Mouse (Mus musculus) stomach, postnatal 0 days (tissue): ENCODE data around the gene Slc26a5. TPM values are rescaled to one million over a fixed set of nuclear protein-coding genes. Genes with fewer than 3 reads are reported as not detected.

ENCODE experiments used
- ATAC-seq: fragments of 200-750 bp; cut with Nextera tagmentation; 2 replicates; pipeline ENCODE4 v1.8.0; 2017; ENCODE audit not compliant: low FRiP score, low TSS enrichment
- DNase-seq: peaks from one replicate; pipeline ENCODE4 v3.0.0-alpha.2; 2016; ENCODE audit warnings: low spot score
- H3K27ac ChIP-seq: fragments of 300-500 bp; sonication (generic); replicated peaks from 2 replicates; pipeline ENCODE4 v1.5.1; 2014; ENCODE audit warnings: mild to moderate bottlenecking, control low read depth
- H3K27me3 ChIP-seq: fragments of 300-500 bp; sonication (generic); 2 replicates; pipeline ENCODE4 v1.6.1; 2014; ENCODE audit warnings: low read length; ENCODE audit not compliant: control insufficient read depth, insufficient read depth
- H3K36me3 ChIP-seq: fragments of 300-500 bp; sonication (generic); 2 replicates; pipeline ENCODE4 v1.6.1; 2014; ENCODE audit warnings: low read length, mixed read lengths; ENCODE audit not compliant: control insufficient read depth, insufficient read depth
- H3K4me1 ChIP-seq: fragments of 300-500 bp; sonication (generic); replicated peaks from 2 replicates; pipeline ENCODE4 v1.6.1; 2014; ENCODE audit warnings: antibody characterized with exemption; ENCODE audit not compliant: control insufficient read depth, insufficient read depth
- H3K4me2 ChIP-seq: fragments of 300-500 bp; sonication (generic); replicated peaks from 2 replicates; pipeline ENCODE4 v1.6.1; 2014; ENCODE audit warnings: low read depth, mild to moderate bottlenecking, control low read depth, moderate library complexity
- H3K4me3 ChIP-seq: fragments of 300-500 bp; sonication (generic); 2 replicates; pipeline ENCODE4 v1.5.1; 2014; ENCODE audit warnings: low read depth, low read length, control low read depth
- H3K9ac ChIP-seq: fragments of 300-500 bp; sonication (generic); 2 replicates; pipeline ENCODE4 v1.6.1; 2014; ENCODE audit warnings: mild to moderate bottlenecking, low read length, control low read depth, mixed read lengths
- H3K9me3 ChIP-seq: fragments of 300-500 bp; sonication (generic); 2 replicates; pipeline ENCODE4 v1.6.1; 2016; ENCODE audit warnings: low read length; ENCODE audit not compliant: control insufficient read depth
- CTCF ChIP-seq: IDR thresholded peaks from 2 replicates; pipeline ENCODE4 v1.5.1; 2016; ENCODE audit warnings: antibody characterized with exemption, low read depth, mild to moderate bottlenecking, moderate library complexity
- EP300 ChIP-seq: optimal IDR thresholded peaks from 2 replicates; pipeline ENCODE3; 2016; ENCODE audit warnings: antibody characterized with exemption
- WGBS: fragments of 180-500 bp; shearing (Covaris S2); extraction: QIAGEN DNeasy Blood & Tissue Kit; methylation state at CpG from one replicate; pipeline ENCODE4 v1.1.7; 2014; 5-methylcytosine and 5-hydroxymethylcytosine counted together
- polyA plus RNA-seq: library from polyadenylated mRNA; unstranded; fragments of >200 nt; fragmentation: Nextera tagmentation; extraction: Ambion mirVana; gene quantifications from 2 replicates; pipeline ENCODE4 v1.2.1, GENCODE M21; 2015

Gene Slc26a5
- polyA plus RNA-seq = not detected in 2 replicates

DNA sequence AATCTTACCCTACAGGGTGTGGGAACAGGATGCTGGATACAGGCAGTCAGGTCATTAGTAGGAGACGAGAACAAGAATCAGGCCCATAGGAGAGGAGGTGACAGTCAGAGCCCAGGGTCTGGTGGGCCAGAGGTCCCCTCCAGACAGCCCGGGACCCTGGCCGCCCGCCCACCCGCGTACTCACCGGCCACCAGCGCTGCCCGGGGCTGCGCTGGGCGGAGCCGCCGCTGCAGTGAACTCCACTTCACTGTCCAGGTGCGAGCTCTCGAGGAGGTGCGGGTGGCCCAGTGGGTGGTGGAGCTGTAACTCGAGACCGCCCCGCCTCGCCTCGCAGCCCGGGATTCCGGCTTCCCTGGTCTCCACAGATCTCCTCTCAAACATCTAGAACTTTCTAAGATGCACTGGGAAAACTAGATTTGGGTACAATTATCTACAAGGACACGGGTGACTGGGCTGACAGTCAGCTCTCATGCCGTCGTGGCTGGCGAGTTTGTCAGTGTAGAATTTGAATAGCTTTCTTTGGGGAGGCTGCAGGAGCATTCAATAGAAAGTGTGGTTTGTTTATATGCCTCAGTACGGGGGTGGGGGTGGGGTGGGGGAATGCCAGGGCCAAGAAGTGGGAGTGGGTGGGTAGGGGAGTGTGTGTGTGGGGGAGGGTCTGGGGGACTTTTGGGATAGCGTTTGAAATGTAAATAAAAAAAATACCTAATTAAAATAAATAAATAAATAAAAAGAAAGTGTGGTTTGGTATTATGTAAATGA, at the start of gene Slc26a5:
Gene Slc26a5 (minus strand): TSS at position 259 of the 762 bp plus-strand sequence.
- ATAC-seq (no peak), DNase-seq (peak; percentile 41)
- Histone ChIP-seq H3K4me2 (peak within 1 kb of the TSS; percentile 45), H3K9me3 (no peaks in the 10 kb centered on the region), H3K9ac (no peak within 1 kb of the TSS), H3K4me1 (no peaks in the 10 kb centered on the region; the same call in 1 of the 2 replicates), H3K27ac (no peak within 1 kb of the TSS), H3K27me3 (no peaks in the 10 kb centered on the region), H3K4me3 (peak within 1 kb of the TSS; percentile 6; the same call in 1 of the 2 replicates), H3K36me3 (no peaks in the 10 kb centered on the region)
- under 1% methylated on average over 29 of the region's 29 CpGs for WGBS
- TF ChIP-seq EP300 = no peak
- TF ChIP-seq CTCF = no peak

- Histone ChIP-seq H3K4me2 (no peak overlapping the region), H3K4me1 (no peaks in the 10 kb centered on the region), H3K36me3 (no peaks in the 10 kb centered on the region), H3K4me3 (no peak overlapping the region), H3K27ac (no peak overlapping the region), H3K9me3 (no peaks in the 10 kb centered on the region), H3K9ac (no peak overlapping the region), H3K27me3 (no peaks in the 10 kb centered on the region)
- DNase-seq (no peak), ATAC-seq (no peak)
- TF ChIP-seq EP300 (no peak), CTCF (no peak)
- 41% methylated on average over 3 of the region's 3 CpGs for WGBS
Measured at GRCm38 (mm10) chr5:21914776-21915175, 49.4 kb upstream of the Slc26a5 start.

DNA sequence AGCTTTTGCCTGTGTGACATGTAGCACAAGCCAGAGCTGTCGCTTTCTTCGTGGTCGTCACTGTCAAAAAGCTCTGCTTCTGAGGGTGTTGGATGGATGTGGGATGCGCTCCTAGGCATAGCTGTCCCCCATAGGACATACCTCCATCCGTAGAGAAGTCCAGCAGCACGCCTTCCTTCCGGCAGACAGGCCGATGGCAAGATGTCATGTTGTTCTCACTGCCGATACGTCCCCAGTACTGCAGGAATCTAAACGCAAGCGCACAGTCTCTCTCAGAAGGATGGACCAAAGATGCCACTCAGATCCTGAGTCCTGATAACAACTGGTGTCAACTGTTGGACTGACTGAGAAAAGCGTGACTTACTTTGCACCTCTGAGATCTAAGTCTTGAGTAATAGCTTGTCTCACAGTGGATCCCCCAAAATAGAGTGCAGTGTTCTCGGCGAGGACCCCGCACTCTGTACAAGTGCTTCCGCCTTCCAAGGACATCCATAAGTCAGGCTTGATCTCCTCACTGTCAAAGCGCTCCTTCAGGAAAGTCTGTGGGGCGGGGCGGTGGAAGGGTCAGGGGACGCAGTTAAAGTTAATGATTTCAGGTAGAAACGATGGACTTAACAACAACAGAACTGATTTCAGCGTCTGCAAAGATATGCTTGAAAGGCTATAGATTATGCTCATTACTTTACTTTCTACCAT, 47.6 kb upstream of the Slc26a5 start:
- ATAC-seq (no peak), DNase-seq (no peak)
- H3K4me1 ChIP-seq = no peaks in the 10 kb centered on the region
- no peak overlapping the region for H3K4me2 ChIP-seq
- H3K4me3 ChIP-seq = no peak overlapping the region
- H3K27me3 ChIP-seq = no peaks in the 10 kb centered on the region
- H3K9me3 ChIP-seq = no peaks in the 10 kb centered on the region
- no peak overlapping the region for H3K27ac ChIP-seq
- H3K9ac ChIP-seq = no peak overlapping the region
- no peaks in the 10 kb centered on the region for H3K36me3 ChIP-seq
- no peak for TF ChIP-seq EP300
- no peak for TF ChIP-seq CTCF
- 79% methylated on average over 23 of the region's 23 CpGs for WGBS

- WGBS = 90% methylated on average over 12 of the region's 12 CpGs
- Histone ChIP-seq H3K4me3 (no peak overlapping the region), H3K27ac (no peak overlapping the region), H3K4me2 (no peak overlapping the region), H3K36me3 (no peaks in the 10 kb centered on the region), H3K9ac (no peak overlapping the region), H3K9me3 (no peaks in the 10 kb centered on the region), H3K27me3 (no peaks in the 10 kb centered on the region), H3K4me1 (no peaks in the 10 kb centered on the region)
- DNase-seq (no peak), ATAC-seq (no peak)
- no peak for TF ChIP-seq EP300
- TF ChIP-seq CTCF = no peak
Measured at GRCm38 (mm10) chr5:21910726-21911125, 45.3 kb upstream of the Slc26a5 start.

- Histone ChIP-seq H3K9me3 (no peaks in the 10 kb centered on the region), H3K27ac (no peak overlapping the region), H3K36me3 (no peaks in the 10 kb centered on the region), H3K4me2 (no peak overlapping the region), H3K27me3 (no peaks in the 10 kb centered on the region), H3K4me1 (no peaks in the 10 kb centered on the region), H3K9ac (no peak overlapping the region), H3K4me3 (no peak overlapping the region)
- TF ChIP-seq CTCF (no peak), EP300 (no peak)
- 78% methylated on average over 3 of the region's 3 CpGs for WGBS
- no peak for DNase-seq
- no peak for ATAC-seq
Measured at GRCm38 (mm10) chr5:21909713-21910112, 44.3 kb upstream of the Slc26a5 start.

DNA sequence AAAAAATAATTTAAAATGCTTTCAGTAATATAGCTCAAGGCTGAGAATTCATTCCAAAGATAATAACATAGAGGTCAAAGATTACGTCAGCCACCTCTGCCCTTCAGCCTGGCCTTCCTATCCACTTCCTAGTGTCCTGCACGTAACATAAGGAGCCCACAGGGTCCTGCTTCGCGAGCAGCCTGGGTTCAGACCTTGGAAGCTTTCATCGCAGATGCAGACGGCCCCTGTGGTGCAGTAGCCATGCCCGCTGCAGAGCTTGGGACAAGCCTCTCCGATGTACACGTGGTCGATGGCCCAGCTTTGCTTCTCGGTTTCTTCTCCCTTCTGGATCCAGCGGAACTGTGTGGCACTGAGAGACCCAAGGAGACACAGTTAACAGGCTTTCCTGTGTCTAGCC, 36.0 kb upstream of the Slc26a5 start:
- Histone ChIP-seq H3K9ac (no peak overlapping the region), H3K9me3 (no peaks in the 10 kb centered on the region), H3K4me2 (no peak overlapping the region), H3K4me3 (no peak overlapping the region), H3K4me1 (no peaks in the 10 kb centered on the region), H3K27ac (no peak overlapping the region), H3K27me3 (no peaks in the 10 kb centered on the region), H3K36me3 (no peaks in the 10 kb centered on the region)
- DNase-seq = no peak
- TF ChIP-seq EP300 (no peak), CTCF (no peak)
- 71% methylated on average over 12 of the region's 12 CpGs for whole genome bisulfite sequencing
- ATAC-seq = no peak
